Mouse (Mus musculus) limb, embryonic 14.5 days (tissue): Measurements from ENCODE around the gene Olfr578. TPM values are rescaled to one million over a fixed set of nuclear protein-coding genes. Genes with fewer than 3 reads are reported as not detected.

Experiments
- ATAC-seq: fragments of 200-750 bp; cut with Nextera tagmentation; 2 replicates; pipeline ENCODE4 v1.8.0; 2017; ENCODE audit warnings: low read depth, moderate number of reproducible peaks, moderate TSS enrichment; ENCODE audit not compliant: low FRiP score
- DNase-seq: peaks from one replicate; pipeline ENCODE4 v3.0.0-alpha.2; 2015; ENCODE audit warnings: low spot score
- H3K27ac ChIP-seq: fragments of 300-500 bp; sonication (generic); replicated peaks from 2 replicates; pipeline ENCODE4 v1.5.1; 2014; ENCODE audit warnings: low read depth, mild to moderate bottlenecking, low read length, moderate library complexity, mixed read lengths
- H3K27me3 ChIP-seq: fragments of 300-500 bp; sonication (generic); 2 replicates; pipeline ENCODE4 v1.6.1; 2014; ENCODE audit warnings: low read length, mixed read lengths; ENCODE audit not compliant: control insufficient read depth, insufficient read depth
- H3K36me3 ChIP-seq: fragments of 300-500 bp; sonication (generic); 2 replicates; pipeline ENCODE4 v1.6.1; 2014; ENCODE audit warnings: mild to moderate bottlenecking, low read length, moderate library complexity, mixed read lengths; ENCODE audit not compliant: control insufficient read depth, insufficient read depth
- H3K4me1 ChIP-seq: fragments of 300-500 bp; sonication (generic); 2 replicates; pipeline ENCODE4 v1.6.1; 2014; ENCODE audit warnings: antibody characterized with exemption, low read length, mixed read lengths; ENCODE audit not compliant: control insufficient read depth, insufficient read depth
- H3K4me2 ChIP-seq: fragments of 300-500 bp; sonication (generic); replicated peaks from 2 replicates; pipeline ENCODE4 v1.6.1; 2014; ENCODE audit warnings: low read depth, mild to moderate bottlenecking, low read length, moderate library complexity; ENCODE audit not compliant: severe bottlenecking
- H3K4me3 ChIP-seq: fragments of 300-500 bp; sonication (generic); replicated peaks from 2 replicates; pipeline ENCODE4 v1.5.1; 2014; ENCODE audit warnings: low read length
- H3K9ac ChIP-seq: fragments of 300-500 bp; sonication (generic); 2 replicates; pipeline ENCODE4 v1.6.1; 2014; ENCODE audit warnings: mild to moderate bottlenecking, low read depth, low read length, moderate library complexity; ENCODE audit not compliant: severe bottlenecking
- H3K9me3 ChIP-seq: fragments of 300-500 bp; sonication (generic); 2 replicates; pipeline ENCODE4 v1.6.1; 2016; ENCODE audit warnings: low read length; ENCODE audit not compliant: control insufficient read depth
- POLR2A ChIP-seq: fragments of 200-500 bp; IDR thresholded peaks from 2 replicates; pipeline ENCODE4 v1.8.0; 2012; ENCODE audit warnings: inconsistent platforms, mild to moderate bottlenecking, moderate library complexity, borderline replicate concordance; ENCODE audit not compliant: insufficient read depth, insufficient read length; ENCODE audit errors: extremely low read depth
- WGBS: fragments of 180-500 bp; shearing (Covaris S2); extraction: QIAGEN DNeasy Blood & Tissue Kit; methylation state at CpG from one replicate; pipeline ENCODE4 v1.1.7; 2014; 5-methylcytosine and 5-hydroxymethylcytosine counted together
- polyA plus RNA-seq, 2 experiments: library from polyadenylated mRNA; depleted of rRNA in 1 of 2; stranded (reverse) in 1 of 2; unstranded in 1 of 2; fragments of >200 nt; fragmentation: Nextera tagmentation in 1 of 2; extraction: Ambion mirVana in 1 of 2; gene quantifications; 2 replicates each; pipeline versions ENCODE4 v1.2.1 to v1.2.3; 2012 to 2014

Olfr578 gene
- polyA plus RNA-seq, 2 experiments = not detected

DNA sequence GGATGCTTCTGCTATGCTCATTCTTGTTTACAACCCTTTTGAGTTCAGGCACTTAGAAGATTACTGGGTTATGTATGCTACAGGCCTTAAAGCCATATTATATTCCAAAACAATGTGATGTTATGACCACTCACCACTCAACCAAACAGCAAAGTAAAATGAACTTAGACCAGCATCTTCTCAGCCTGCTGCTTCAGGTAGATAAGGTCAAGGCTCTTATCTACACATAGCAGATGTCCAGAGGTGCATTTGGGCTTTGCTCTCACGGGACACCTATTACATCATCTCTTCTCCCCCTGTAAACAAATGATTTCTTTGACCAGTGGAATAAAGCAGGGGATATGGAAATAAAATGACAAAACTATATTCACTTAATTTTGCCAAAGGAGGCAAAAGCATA lies 30.5 kb downstream of the Olfr578 start, which contains the start of gene Olfr575:
Gene Olfr575 (minus strand): TSS at position 183 of the 400 bp plus-strand sequence.
- Histone ChIP-seq H3K4me3 (no peak within 1 kb of the TSS), H3K9me3 (no peaks in the 10 kb centered on the region), H3K27ac (no peak within 1 kb of the TSS), H3K36me3 (no peaks in the 10 kb centered on the region), H3K4me1 (no peaks in the 10 kb centered on the region), H3K9ac (no peak within 1 kb of the TSS), H3K27me3 (no peaks in the 10 kb centered on the region), H3K4me2 (no peak within 1 kb of the TSS)
- TF ChIP-seq POLR2A = no peak
- 67% methylated on average over 1 of the region's 1 CpGs for WGBS
- DNase-seq (no peak), ATAC-seq (no peak)

DNA sequence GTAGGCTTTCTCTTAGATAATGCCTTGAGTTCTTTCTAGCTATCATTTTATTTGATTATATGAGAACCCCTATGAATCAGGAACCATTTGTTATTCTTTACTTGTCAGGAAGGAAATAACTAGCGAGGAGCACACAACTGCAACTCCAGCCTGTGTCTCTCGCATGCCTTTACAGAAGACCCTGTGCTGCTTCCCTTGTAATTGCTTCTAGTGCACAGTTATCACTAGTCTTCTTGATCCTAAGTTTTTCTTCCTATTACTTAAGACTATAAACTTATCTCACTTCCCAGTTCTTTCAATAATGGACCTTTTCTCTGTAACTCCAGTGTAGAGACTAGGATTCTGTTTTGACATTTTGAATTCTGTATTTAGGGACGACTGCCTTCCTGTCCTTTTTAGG lies 31.0 kb downstream of the Olfr578 start:
- Histone ChIP-seq H3K36me3 (no peaks in the 10 kb centered on the region), H3K9me3 (no peaks in the 10 kb centered on the region), H3K4me3 (no peak overlapping the region), H3K9ac (no peak overlapping the region), H3K4me2 (no peak overlapping the region), H3K27me3 (no peaks in the 10 kb centered on the region), H3K4me1 (no peaks in the 10 kb centered on the region), H3K27ac (no peak overlapping the region)
- 69% methylated on average over 3 of the region's 3 CpGs for WGBS
- ATAC-seq (no peak), DNase-seq (no peak)
- no peak for TF ChIP-seq POLR2A

DNA sequence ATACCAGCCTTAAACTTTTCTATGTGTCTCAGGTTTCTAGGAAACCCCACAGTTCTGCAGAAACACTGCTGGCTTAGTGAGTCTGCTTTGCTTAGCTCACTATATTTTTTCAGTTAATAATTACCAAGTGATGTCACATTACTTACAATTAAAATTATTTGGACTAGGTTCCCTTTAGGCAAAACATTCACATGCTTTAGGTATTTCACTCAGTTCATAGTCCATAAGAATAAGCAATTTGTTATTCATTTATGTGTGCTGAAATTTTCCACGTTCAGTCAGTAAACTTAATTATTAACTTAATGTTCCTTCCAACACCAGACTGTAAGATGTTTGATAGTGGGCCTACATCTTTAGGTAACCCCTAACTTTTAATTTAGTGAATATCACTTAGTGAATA lies 38.4 kb downstream of the Olfr578 start:
- Histone ChIP-seq H3K4me1 (no peaks in the 10 kb centered on the region), H3K4me3 (no peak overlapping the region), H3K27ac (no peak overlapping the region), H3K4me2 (no peak overlapping the region), H3K36me3 (no peaks in the 10 kb centered on the region), H3K27me3 (no peaks in the 10 kb centered on the region), H3K9me3 (no peaks in the 10 kb centered on the region), H3K9ac (no peak overlapping the region)
- DNase-seq (no peak), ATAC-seq (no peak)
- no peak for TF ChIP-seq POLR2A
- 44% methylated on average over 1 of the region's 1 CpGs for WGBS

DNA sequence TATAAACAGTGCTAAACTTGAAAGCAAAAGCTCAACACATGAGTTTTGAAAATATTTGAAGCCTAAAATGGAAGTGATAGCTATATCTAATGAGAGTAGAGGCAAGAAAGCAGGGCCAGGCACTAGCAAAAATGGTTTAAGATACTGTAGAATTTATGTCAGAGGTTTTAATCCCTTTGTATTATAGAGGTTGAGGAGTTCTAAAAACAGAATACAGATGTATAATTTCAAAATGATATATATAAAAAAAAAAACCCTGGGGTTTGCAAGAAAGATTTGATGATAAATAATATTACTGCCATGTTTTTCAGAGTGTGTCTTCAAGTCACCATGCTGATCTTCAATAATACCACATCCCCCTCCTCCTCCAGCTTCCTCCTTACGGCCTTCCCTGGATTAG lies 41.0 kb downstream of the Olfr578 start, which contains the start of gene Olfr574:
Gene Olfr574 (plus strand): TSS at position 301 of the 400 bp plus-strand sequence.
- no peak within 1 kb of the TSS for H3K27ac ChIP-seq
- H3K4me1 ChIP-seq = no peaks in the 10 kb centered on the region
- no peaks in the 10 kb centered on the region for H3K9me3 ChIP-seq
- no peaks in the 10 kb centered on the region for H3K27me3 ChIP-seq
- H3K4me3 ChIP-seq = no peak within 1 kb of the TSS
- WGBS = 79% methylated on average over 1 of the region's 1 CpGs
- H3K9ac ChIP-seq = no peak within 1 kb of the TSS
- DNase-seq = no peak
- H3K36me3 ChIP-seq = no peaks in the 10 kb centered on the region
- TF ChIP-seq POLR2A = no peak
- no peak within 1 kb of the TSS for H3K4me2 ChIP-seq
- no peak for ATAC-seq

- 74% methylated on average over 1 of the region's 1 CpGs for WGBS
Observed at GRCm38 (mm10) chr7:102943417-102943816, 45.7 kb downstream of the Olfr578 start.

GRCm38 (mm10) chr7:102942475-102942874 lies 46.6 kb downstream of the Olfr578 start, which contains the start of gene Olfr573-ps1:
TSS of gene Olfr573-ps1 (minus strand) at chr7:102942575.
- TF ChIP-seq POLR2A = no peak

More at GRCm38 (mm10) chr7:102943417-102943816, 45.7 kb downstream of the Olfr578 start:
- Histone ChIP-seq H3K27ac (no peak overlapping the region), H3K4me3 (no peak overlapping the region), H3K27me3 (no peaks in the 10 kb centered on the region), H3K4me1 (no peaks in the 10 kb centered on the region), H3K4me2 (no peak overlapping the region), H3K9me3 (no peaks in the 10 kb centered on the region), H3K36me3 (no peaks in the 10 kb centered on the region), H3K9ac (no peak overlapping the region)
- TF ChIP-seq POLR2A = no peak
- DNase-seq = no peak
- no peak for ATAC-seq

More at GRCm38 (mm10) chr7:102942475-102942874, 46.6 kb downstream of the Olfr578 start, which contains the start of gene Olfr573-ps1:
- Histone ChIP-seq H3K4me1 (no peaks in the 10 kb centered on the region), H3K4me3 (no peak within 1 kb of the TSS), H3K9ac (no peak within 1 kb of the TSS), H3K27ac (no peak within 1 kb of the TSS), H3K27me3 (no peaks in the 10 kb centered on the region), H3K4me2 (no peak within 1 kb of the TSS), H3K9me3 (no peaks in the 10 kb centered on the region), H3K36me3 (no peaks in the 10 kb centered on the region)
- no peak for DNase-seq
- WGBS = 82% methylated on average over 2 of the region's 2 CpGs
- no peak for ATAC-seq

Other genes with a start within 250 kb of the Olfr578 start
- 0.04 and 0.05 TPM in 2 replicates for gene Olfr560, start 230.0 kb downstream of the Olfr578 start, polyA plus RNA-seq (2012; rRNA removed)
- not detected in 2 replicates for gene Olfr560, start 230.0 kb downstream of the Olfr578 start, polyA plus RNA-seq (2014; fragmentation: Nextera tagmentation; extraction: Ambion mirVana)
- gene Olfr78, start 229.9 kb downstream of the Olfr578 start, polyA plus RNA-seq (2012; rRNA removed) = 0.45 and 0.62 TPM in 2 replicates
- gene Olfr78, start 229.9 kb downstream of the Olfr578 start, polyA plus RNA-seq (2014; fragmentation: Nextera tagmentation; extraction: Ambion mirVana) = 0.07 and 0.18 TPM in 2 replicates
- gene Olfr561, start 218.1 kb downstream of the Olfr578 start, polyA plus RNA-seq (2012; rRNA removed) = not detected in 2 replicates
- gene Olfr561, start 218.1 kb downstream of the Olfr578 start, polyA plus RNA-seq (2014; fragmentation: Nextera tagmentation; extraction: Ambion mirVana) = not detected in 2 replicates
- gene Olfr564, start 185.8 kb downstream of the Olfr578 start, polyA plus RNA-seq (2012; rRNA removed) = not detected in 2 replicates
- gene Olfr564, start 185.8 kb downstream of the Olfr578 start, polyA plus RNA-seq (2014; fragmentation: Nextera tagmentation; extraction: Ambion mirVana) = not detected in 2 replicates
- not detected in 2 replicates for gene Olfr566, start 130.6 kb downstream of the Olfr578 start, polyA plus RNA-seq (2012; rRNA removed)
- gene Olfr566, start 130.6 kb downstream of the Olfr578 start, polyA plus RNA-seq (2014; fragmentation: Nextera tagmentation; extraction: Ambion mirVana) = not detected in 2 replicates
- not detected in 2 replicates for gene Olfr568, start 112.2 kb downstream of the Olfr578 start, polyA plus RNA-seq (2012; rRNA removed)
- not detected in 2 replicates for gene Olfr568, start 112.2 kb downstream of the Olfr578 start, polyA plus RNA-seq (2014; fragmentation: Nextera tagmentation; extraction: Ambion mirVana)
- not detected in 2 replicates for gene Olfr569, start 98.4 kb downstream of the Olfr578 start, polyA plus RNA-seq (2012; rRNA removed)
- gene Olfr569, start 98.4 kb downstream of the Olfr578 start, polyA plus RNA-seq (2014; fragmentation: Nextera tagmentation; extraction: Ambion mirVana) = not detected in 2 replicates
- not detected in 2 replicates for gene Olfr570, start 94.7 kb downstream of the Olfr578 start, polyA plus RNA-seq (2012; rRNA removed)
- not detected in 2 replicates for gene Olfr570, start 94.7 kb downstream of the Olfr578 start, polyA plus RNA-seq (2014; fragmentation: Nextera tagmentation; extraction: Ambion mirVana)
- gene Olfr571, start 71.8 kb downstream of the Olfr578 start, polyA plus RNA-seq (2012; rRNA removed) = not detected in 2 replicates
- gene Olfr571, start 71.8 kb downstream of the Olfr578 start, polyA plus RNA-seq (2014; fragmentation: Nextera tagmentation; extraction: Ambion mirVana) = not detected in 2 replicates
- not detected in 2 replicates for gene Olfr572, start 64.9 kb downstream of the Olfr578 start, polyA plus RNA-seq (2012; rRNA removed)
- not detected in 2 replicates for gene Olfr572, start 64.9 kb downstream of the Olfr578 start, polyA plus RNA-seq (2014; fragmentation: Nextera tagmentation; extraction: Ambion mirVana)
- not detected in 2 replicates for gene Olfr573-ps1, start 46.7 kb downstream of the Olfr578 start, polyA plus RNA-seq (2012; rRNA removed)
- not detected in 2 replicates for gene Olfr573-ps1, start 46.7 kb downstream of the Olfr578 start, polyA plus RNA-seq (2014; fragmentation: Nextera tagmentation; extraction: Ambion mirVana)
- gene Olfr574, start 40.9 kb downstream of the Olfr578 start, polyA plus RNA-seq (2012; rRNA removed) = not detected in 2 replicates
- not detected in 2 replicates for gene Olfr574, start 40.9 kb downstream of the Olfr578 start, polyA plus RNA-seq (2014; fragmentation: Nextera tagmentation; extraction: Ambion mirVana)
- gene Olfr575, start 30.5 kb downstream of the Olfr578 start, polyA plus RNA-seq (2012; rRNA removed) = not detected in 2 replicates
- gene Olfr575, start 30.5 kb downstream of the Olfr578 start, polyA plus RNA-seq (2014; fragmentation: Nextera tagmentation; extraction: Ambion mirVana) = not detected in 2 replicates
- not detected in 2 replicates for gene Olfr576, start 26.7 kb downstream of the Olfr578 start, polyA plus RNA-seq (2012; rRNA removed)
- not detected in 2 replicates for gene Olfr576, start 26.7 kb downstream of the Olfr578 start, polyA plus RNA-seq (2014; fragmentation: Nextera tagmentation; extraction: Ambion mirVana)
- gene Olfr577, start 13.4 kb downstream of the Olfr578 start, polyA plus RNA-seq (2012; rRNA removed) = not detected in 2 replicates
- gene Olfr577, start 13.4 kb downstream of the Olfr578 start, polyA plus RNA-seq (2014; fragmentation: Nextera tagmentation; extraction: Ambion mirVana) = not detected in 2 replicates
- gene Olfr582, start 48.7 kb upstream of the Olfr578 start, polyA plus RNA-seq (2012; rRNA removed) = not detected in 2 replicates
- gene Olfr582, start 48.7 kb upstream of the Olfr578 start, polyA plus RNA-seq (2014; fragmentation: Nextera tagmentation; extraction: Ambion mirVana) = not detected in 2 replicates
- not detected in 2 replicates for gene Olfr583, start 62.0 kb upstream of the Olfr578 start, polyA plus RNA-seq (2012; rRNA removed)
- not detected in 2 replicates for gene Olfr583, start 62.0 kb upstream of the Olfr578 start, polyA plus RNA-seq (2014; fragmentation: Nextera tagmentation; extraction: Ambion mirVana)
- gene Olfr584, start 92.6 kb upstream of the Olfr578 start, polyA plus RNA-seq (2012; rRNA removed) = not detected in 2 replicates
- gene Olfr584, start 92.6 kb upstream of the Olfr578 start, polyA plus RNA-seq (2014; fragmentation: Nextera tagmentation; extraction: Ambion mirVana) = not detected in 2 replicates
- gene Olfr585, start 108.4 kb upstream of the Olfr578 start, polyA plus RNA-seq (2012; rRNA removed) = not detected in 2 replicates
- gene Olfr585, start 108.4 kb upstream of the Olfr578 start, polyA plus RNA-seq (2014; fragmentation: Nextera tagmentation; extraction: Ambion mirVana) = not detected in 2 replicates
- gene Olfr586, start 136.3 kb upstream of the Olfr578 start, polyA plus RNA-seq (2012; rRNA removed) = not detected in 2 replicates
- gene Olfr586, start 136.3 kb upstream of the Olfr578 start, polyA plus RNA-seq (2014; fragmentation: Nextera tagmentation; extraction: Ambion mirVana) = not detected in 2 replicates
- not detected in 2 replicates for gene Olfr588-ps1, start 151.6 kb upstream of the Olfr578 start, polyA plus RNA-seq (2012; rRNA removed)
- gene Olfr588-ps1, start 151.6 kb upstream of the Olfr578 start, polyA plus RNA-seq (2014; fragmentation: Nextera tagmentation; extraction: Ambion mirVana) = not detected in 2 replicates
- gene Olfr589, start 167.0 kb upstream of the Olfr578 start, polyA plus RNA-seq (2012; rRNA removed) = not detected in 2 replicates
- gene Olfr589, start 167.0 kb upstream of the Olfr578 start, polyA plus RNA-seq (2014; fragmentation: Nextera tagmentation; extraction: Ambion mirVana) = not detected in 2 replicates
- gene Olfr591, start 189.0 kb upstream of the Olfr578 start, polyA plus RNA-seq (2012; rRNA removed) = not detected in 2 replicates
- not detected in 2 replicates for gene Olfr591, start 189.0 kb upstream of the Olfr578 start, polyA plus RNA-seq (2014; fragmentation: Nextera tagmentation; extraction: Ambion mirVana)
- gene Olfr592, start 195.5 kb upstream of the Olfr578 start, polyA plus RNA-seq (2012; rRNA removed) = not detected in 2 replicates
- not detected in 2 replicates for gene Olfr592, start 195.5 kb upstream of the Olfr578 start, polyA plus RNA-seq (2014; fragmentation: Nextera tagmentation; extraction: Ambion mirVana)
- gene Olfr593, start 222.5 kb upstream of the Olfr578 start, polyA plus RNA-seq (2012; rRNA removed) = not detected in 2 replicates
- gene Olfr593, start 222.5 kb upstream of the Olfr578 start, polyA plus RNA-seq (2014; fragmentation: Nextera tagmentation; extraction: Ambion mirVana) = not detected in 2 replicates
- not detected in 2 replicates for gene Olfr594, start 227.7 kb upstream of the Olfr578 start, polyA plus RNA-seq (2012; rRNA removed)
- gene Olfr594, start 227.7 kb upstream of the Olfr578 start, polyA plus RNA-seq (2014; fragmentation: Nextera tagmentation; extraction: Ambion mirVana) = not detected in 2 replicates